Mouse (Mus musculus): ENCODE measurements at regions not wholly inside any gene's neighbourhood (a gene's known extent, or its start where the extent isn't known, plus 50 kb on each side); places are given as distances from the start of the nearest gene placed in this dataset.

GRCm38 (mm10) chr10:54269785-54270184, 193.4 kb upstream of the Man1a start:
- DNase-seq (ENCODE audit: low spot score in 2 of 2) = no peak

DNA sequence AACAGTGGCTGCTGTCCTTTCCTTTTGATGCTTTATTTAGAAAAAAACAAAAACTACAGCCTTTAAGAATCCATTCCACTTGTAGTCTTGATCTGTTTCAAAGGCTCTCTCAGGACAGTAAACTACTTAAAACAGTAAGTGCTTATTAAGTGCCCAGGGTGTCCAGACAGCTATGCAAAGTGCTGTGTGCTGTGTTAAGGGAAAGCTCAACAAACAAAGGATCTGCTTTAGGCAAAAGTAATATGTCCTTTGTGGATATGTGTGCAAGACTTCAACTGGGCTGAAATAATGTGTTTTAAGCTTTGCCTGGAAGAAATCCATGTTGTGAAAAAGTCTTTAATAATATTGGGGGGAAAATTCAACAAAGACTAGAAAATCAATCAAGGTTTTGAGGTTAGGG, 192.9 kb upstream of the Man1a start:
- no peak for DNase-seq (ENCODE audit: low spot score in 2 of 2)

DNA sequence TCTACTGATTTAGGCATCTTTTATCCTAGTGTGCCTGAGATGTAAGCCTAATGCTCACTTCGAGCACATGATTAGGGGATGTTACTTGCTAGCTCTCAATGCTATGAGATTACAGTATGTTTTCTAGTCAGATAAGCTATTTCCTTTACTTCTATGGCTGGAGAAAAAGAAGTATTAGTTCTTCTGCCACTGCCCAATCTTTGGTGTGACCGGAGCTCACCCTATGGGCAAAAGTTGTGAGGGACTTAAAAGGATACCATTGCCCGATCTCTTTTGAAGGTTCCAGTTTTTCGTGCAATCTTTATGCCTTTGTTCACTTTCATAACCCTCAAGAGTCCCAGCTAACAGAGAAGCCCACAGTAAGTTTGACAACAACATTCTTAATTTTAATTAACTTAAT, 190.2 kb upstream of the Man1a start:
- no peak for DNase-seq (ENCODE audit: low spot score in 2 of 2)

GRCm38 (mm10) chr10:54254874-54255641, 178.6 kb upstream of the Man1a start:
- DNase-seq (ENCODE audit: low spot score in 2 of 2) = no peak

- DNase-seq (ENCODE audit: low spot score in 2 of 2) = no peak
These were observed 168.6 kb upstream of the Man1a start for GRCm38 (mm10) chr10:54244995-54245394.

GRCm38 (mm10) chr10:54202362-54202761, 126.0 kb upstream of the Man1a start:
- no peak for DNase-seq (ENCODE audit: low spot score in 2 of 2)

DNA sequence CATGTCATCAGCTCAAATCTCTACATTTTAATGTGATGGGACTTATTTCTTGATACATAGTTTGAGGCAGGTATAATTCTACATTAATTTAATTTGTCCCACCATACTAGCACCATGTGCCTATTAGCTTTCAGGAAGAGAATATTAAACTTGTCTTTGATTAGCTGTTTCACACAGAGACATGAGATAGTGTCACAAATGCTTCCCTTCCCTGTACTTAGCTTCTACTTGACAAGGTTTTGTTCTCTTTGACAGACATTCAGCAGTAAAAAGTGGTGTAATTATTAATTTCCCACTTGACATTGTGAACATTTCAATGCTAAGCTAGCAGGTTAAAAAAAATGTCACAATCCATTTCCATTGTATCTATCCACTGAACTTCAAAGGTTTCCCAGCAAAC, 125.3 kb upstream of the Man1a start:
- DNase-seq (ENCODE audit: low spot score in 2 of 2) = peak in 1 of 2 experiments; percentile 9

GRCm38 (mm10) chr10:54182670-54183069, 106.3 kb upstream of the Man1a start:
- DNase-seq (ENCODE audit: low spot score in 2 of 2) = no peak

GRCm38 (mm10) chr10:54169320-54169719, 92.9 kb upstream of the Man1a start:
- peak in 1 of 2 experiments; percentile 2 for DNase-seq (ENCODE audit: low spot score in 2 of 2)

- no peak for DNase-seq (ENCODE audit: low spot score in 2 of 2)
These were observed 84.8 kb upstream of the Man1a start for GRCm38 (mm10) chr10:54161091-54161742.

DNA sequence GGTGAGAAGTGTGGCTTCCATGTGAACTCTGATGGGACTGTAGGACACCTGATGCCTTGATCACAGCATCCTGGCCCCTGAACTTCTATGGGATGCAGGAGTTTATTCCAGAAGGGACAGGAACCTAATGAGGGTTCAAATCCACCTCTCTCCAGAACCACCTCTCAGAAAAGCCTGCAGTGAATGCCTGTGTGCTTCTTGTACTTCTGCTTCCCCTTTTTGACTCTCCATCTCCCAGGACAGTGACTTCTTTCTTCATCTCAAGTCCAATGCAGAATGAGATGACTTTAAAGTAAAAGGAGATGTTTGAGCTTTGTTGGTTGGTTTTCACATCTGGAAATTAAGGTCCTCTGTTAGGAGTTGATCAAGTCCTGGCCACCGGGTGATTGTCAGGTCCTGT, 77.5 kb upstream of the Man1a start:
- DNase-seq (ENCODE audit: low spot score in 2 of 2) = no peak

DNA sequence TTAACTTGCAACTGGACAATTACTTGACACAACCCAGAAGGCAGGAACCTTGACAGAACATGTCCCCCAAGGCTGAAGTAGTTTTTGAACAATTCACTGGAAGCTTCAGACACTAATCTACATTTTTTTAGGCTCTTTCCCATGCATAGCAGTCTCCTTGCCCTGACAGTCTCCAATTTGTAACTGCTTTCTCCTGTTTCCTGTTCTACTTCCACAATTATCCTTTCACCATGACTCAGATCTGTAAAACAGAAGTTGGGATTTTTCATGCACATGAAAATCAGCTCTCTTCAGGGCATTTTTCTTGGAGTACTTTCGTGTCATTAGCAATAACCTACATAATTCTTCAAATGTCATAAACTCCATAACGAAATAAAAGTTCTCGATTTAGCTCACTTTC, 56.2 kb upstream of the Man1a start:
- no peak for DNase-seq (ENCODE audit: low spot score in 2 of 2)
